Mouse (Mus musculus) MEL (cell line): ENCODE results near the gene Chst1. TPM values are rescaled to one million over a fixed set of nuclear protein-coding genes. Genes with fewer than 3 reads are reported as not detected.

Experiments
- DNase-seq: peaks from one replicate; pipeline ENCODE4 v3.0.0; 2011; ENCODE audit warnings: low read depth, low spot score
- H3K27ac ChIP-seq: 2 replicates; pipeline ENCODE4 v1.5.1; 2012; ENCODE audit warnings: low read depth, mild to moderate bottlenecking, control low read depth, low read length, moderate library complexity; ENCODE audit not compliant: control insufficient read depth
- H3K27me3 ChIP-seq, 2 experiments: fragments of 150-350 bp in 1 of 2; sonication (generic) in 1 of 2; 2 replicates each; pipeline ENCODE4 v1.6.1; 2012; ENCODE audit warnings: low read length in 2 of 2, mild to moderate bottlenecking in 2 of 2, improper control_type of control experiment in 1 of 2, moderate library complexity in 1 of 2; ENCODE audit not compliant: insufficient read depth in 2 of 2, control insufficient read depth in 1 of 2
- H3K36me3 ChIP-seq, 2 experiments: 2 replicates each; pipeline ENCODE4 v1.6.1; 2012 to 2014; ENCODE audit warnings: low read length in 2 of 2, improper control_type of control experiment in 1 of 2, inconsistent platforms in 1 of 2, mild to moderate bottlenecking in 1 of 2; ENCODE audit not compliant: insufficient read depth in 2 of 2, control insufficient read depth in 1 of 2
- H3K4me1 ChIP-seq, 2 experiments: fragments of 150-350 bp in 1 of 2; sonication (generic) in 1 of 2; 2 replicates each; pipeline ENCODE4 v1.6.1; 2012; ENCODE audit warnings: low read length in 2 of 2, improper control_type of control experiment in 1 of 2, mild to moderate bottlenecking in 1 of 2; ENCODE audit not compliant: insufficient read depth in 2 of 2, control insufficient read depth in 1 of 2
- H3K4me3 ChIP-seq, 2 experiments: fragments of 150-350 bp in 1 of 2; sonication (generic) in 1 of 2; 2 replicates each; pipeline ENCODE4 v1.5.1; 2012; ENCODE audit warnings: low read depth in 2 of 2, low read length in 2 of 2, mild to moderate bottlenecking in 2 of 2, moderate library complexity in 2 of 2, control low read depth in 1 of 2, improper control_type of control experiment in 1 of 2; ENCODE audit not compliant: control insufficient read depth in 1 of 2, insufficient read depth in 1 of 2
- H3K79me2 ChIP-seq: 2 replicates; pipeline ENCODE4 v1.6.1; 2012; ENCODE audit warnings: mild to moderate bottlenecking, low read length, moderate library complexity; ENCODE audit not compliant: control insufficient read depth, poor library complexity, insufficient read depth
- H3K9ac ChIP-seq: 2 replicates; pipeline ENCODE4 v1.6.1; 2012; ENCODE audit warnings: low read depth, mild to moderate bottlenecking, control low read depth, low read length, moderate library complexity; ENCODE audit not compliant: control insufficient read depth, poor library complexity, severe bottlenecking
- H3K9me3 ChIP-seq: fragments of 150-350 bp; sonication (generic); replicated peaks from 2 replicates; pipeline ENCODE4 v1.6.1; 2012; ENCODE audit warnings: mild to moderate bottlenecking, low read length, improper control_type of control experiment, moderate library complexity; ENCODE audit not compliant: insufficient read depth
- BHLHE40 ChIP-seq: IDR thresholded peaks from 2 replicates; pipeline ENCODE4 v1.6.1; 2012; ENCODE audit warnings: low read depth, mild to moderate bottlenecking, inconsistent platforms, low read length, improper control_type of control experiment, borderline replicate concordance
- ELF1 ChIP-seq: IDR thresholded peaks from 2 replicates; pipeline ENCODE4 v1.6.1; 2014; ENCODE audit warnings: low read depth, mild to moderate bottlenecking, inconsistent platforms, low read length, improper control_type of control experiment, moderate library complexity
- ETS1 ChIP-seq: IDR thresholded peaks from 2 replicates; pipeline ENCODE4 v1.6.1; 2012; ENCODE audit warnings: low read depth, mild to moderate bottlenecking, inconsistent platforms, low read length, improper control_type of control experiment, moderate library complexity
- GABPA ChIP-seq: IDR thresholded peaks from 2 replicates; pipeline ENCODE4 v1.6.1; 2012; ENCODE audit warnings: low read depth, mild to moderate bottlenecking, inconsistent platforms, low read length, improper control_type of control experiment, moderate library complexity
- HCFC1 ChIP-seq: IDR thresholded peaks from 2 replicates; pipeline ENCODE4 v1.6.1; 2012; ENCODE audit warnings: low read depth, mild to moderate bottlenecking, inconsistent platforms, low read length, improper control_type of control experiment, moderate library complexity
- JUND ChIP-seq: IDR thresholded peaks from 2 replicates; pipeline ENCODE4 v1.6.1; 2011; ENCODE audit warnings: low read depth, mild to moderate bottlenecking, improper control_type of control experiment, low read length
- MXI1 ChIP-seq: IDR thresholded peaks from 2 replicates; pipeline ENCODE4 v1.6.1; 2011; ENCODE audit warnings: mild to moderate bottlenecking, low read depth, low read length, improper control_type of control experiment
- POLR2AphosphoS5 ChIP-seq: IDR thresholded peaks from 2 replicates; pipeline ENCODE4 v1.6.1; 2012; ENCODE audit warnings: low read depth, borderline replicate concordance, mild to moderate bottlenecking, inconsistent platforms, low read length, moderate library complexity, mixed read lengths
- RAD21 ChIP-seq: IDR thresholded peaks from 2 replicates; pipeline ENCODE4 v1.6.1; 2011; ENCODE audit warnings: mild to moderate bottlenecking, low read depth, low read length, improper control_type of control experiment
- RCOR1 ChIP-seq: IDR thresholded peaks from 2 replicates; pipeline ENCODE4 v1.6.1; 2012; ENCODE audit warnings: low read depth, mild to moderate bottlenecking, inconsistent platforms, low read length, improper control_type of control experiment
- TBP ChIP-seq: IDR thresholded peaks from 2 replicates; pipeline ENCODE4 v1.8.0; 2011; ENCODE audit warnings: low read depth, low read length, improper control_type of control experiment
- TCF12 ChIP-seq: IDR thresholded peaks from 2 replicates; pipeline ENCODE4 v1.6.1; 2014; ENCODE audit warnings: low read depth, mild to moderate bottlenecking, inconsistent platforms, low read length, improper control_type of control experiment, moderate library complexity
- UBTF ChIP-seq: IDR thresholded peaks from 2 replicates; pipeline ENCODE4 v1.6.1; 2012; ENCODE audit warnings: low read depth, mild to moderate bottlenecking, inconsistent platforms, low read length, improper control_type of control experiment, moderate library complexity, borderline replicate concordance; ENCODE audit not compliant: insufficient read depth
- USF1 ChIP-seq: IDR thresholded peaks from 2 replicates; pipeline ENCODE4 v1.6.1; 2014; ENCODE audit warnings: low read depth, mild to moderate bottlenecking, inconsistent platforms, low read length, improper control_type of control experiment, moderate library complexity
- ZC3H11A ChIP-seq: IDR thresholded peaks from 2 replicates; pipeline ENCODE4 v1.6.1; 2012; ENCODE audit warnings: low read depth, mild to moderate bottlenecking, inconsistent platforms, low read length, improper control_type of control experiment
- ZKSCAN1 ChIP-seq: IDR thresholded peaks from 2 replicates; pipeline ENCODE4 v1.6.1; 2012; ENCODE audit warnings: low read depth, mild to moderate bottlenecking, inconsistent platforms, low read length, improper control_type of control experiment, moderate library complexity
- polyA plus RNA-seq, 2 experiments: library from polyadenylated mRNA; stranded (reverse) in 1 of 2; unstranded in 1 of 2; fragments of >175 nt in 1 of 2; fragments of >200 nt in 1 of 2; gene quantifications; 2 replicates each; pipeline versions ENCODE4 v1.2.1 to v1.2.4; 2012; ENCODE audit warnings: low replicate concordance in 2 of 2, low read depth in 1 of 2; ENCODE audit not compliant: insufficient read length in 2 of 2, insufficient read depth in 1 of 2, missing spikeins in 1 of 2
- total RNA-seq: library from RNA; depleted of rRNA; stranded (reverse); fragments of 300-350 nt; gene quantifications from 2 replicates; pipeline ENCODE4 v1.2.3, GENCODE M21; 2012

The Chst1 gene
- total and polyA plus RNA-seq, 3 experiments = 0.14 to 0.35 TPM; not detected in 1

DNA sequence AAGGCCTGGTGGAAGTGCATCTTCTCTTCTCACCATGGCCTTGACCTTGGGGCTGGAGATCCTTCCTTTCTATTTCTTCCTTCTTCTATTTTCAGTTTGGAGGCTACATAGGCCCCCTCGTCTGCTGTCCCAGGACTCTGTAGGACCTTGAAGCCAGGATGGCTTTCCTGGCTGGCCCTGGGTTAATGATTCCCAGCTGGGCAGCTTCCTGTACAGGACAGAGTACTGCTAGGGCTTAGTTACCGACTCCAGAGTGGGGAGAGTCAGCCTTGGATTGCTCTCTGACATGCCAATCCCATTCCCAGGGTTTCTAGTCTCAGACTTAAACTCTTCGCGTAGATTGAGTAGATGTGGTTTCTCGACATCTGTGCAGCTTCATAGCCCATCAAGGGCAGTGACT, 16.9 kb upstream of the Chst1 start:
- Histone ChIP-seq H3K27ac (no peak overlapping the region), H3K79me2 (no peaks in the 10 kb centered on the region)
- TF ChIP-seq ETS1 = no peak
- no peak for TF ChIP-seq UBTF
- no peak for TF ChIP-seq ZC3H11A
- TF ChIP-seq TBP = no peak
- no peak for TF ChIP-seq TCF12
- TF ChIP-seq BHLHE40 = no peak
- no peak for TF ChIP-seq ZKSCAN1
- TF ChIP-seq RCOR1 = no peak
- TF ChIP-seq POLR2AphosphoS5 = no peak
- TF ChIP-seq MXI1 = no peak
- no peak for TF ChIP-seq ELF1
- no peak for TF ChIP-seq JUND
- TF ChIP-seq HCFC1 = no peak
- no peak for TF ChIP-seq GABPA
- no peak for TF ChIP-seq RAD21
- TF ChIP-seq, all 39 proteins: peak for 0
- Histone ChIP-seq H3K9me3 (no peaks in the 10 kb centered on the region), H3K4me1 (no peaks in the 10 kb centered on the region), H3K4me3 (no peak overlapping the region), H3K27me3 (peaks cover 2 to 11% of the 10 kb centered on the region in 2 experiments; a peak in 3 of 4 replicates), H3K36me3 (no peaks in the 10 kb centered on the region), H3K9ac (no peak overlapping the region)
- no peak for DNase-seq

DNA sequence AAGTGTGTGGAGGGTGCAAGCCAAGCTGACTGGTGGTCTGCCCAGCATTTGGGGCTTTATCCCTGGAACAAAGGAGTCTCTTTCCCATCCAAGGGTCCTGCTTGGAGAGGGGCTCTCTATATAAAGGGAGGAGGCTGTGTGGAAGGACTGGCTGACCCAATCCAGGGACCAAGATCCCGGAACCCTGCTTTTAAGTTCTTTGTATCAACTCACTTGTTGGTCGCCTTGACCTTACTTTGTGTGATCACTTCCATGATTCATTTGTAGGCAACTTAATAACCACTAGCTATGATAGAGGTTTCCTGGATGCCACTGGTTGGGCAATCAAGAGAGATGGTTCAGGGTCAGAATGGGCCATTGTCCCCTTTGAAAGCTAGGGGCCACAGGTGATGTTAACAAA, 11.7 kb upstream of the Chst1 start:
- no peak overlapping the region for H3K4me3 ChIP-seq
- H3K4me1 ChIP-seq = no peaks in the 10 kb centered on the region
- H3K79me2 ChIP-seq = no peaks in the 10 kb centered on the region
- TF ChIP-seq USF1 (no peak), BHLHE40 (no peak), HCFC1 (no peak), UBTF (no peak)
- TF ChIP-seq, all 39 proteins: peak for 0
- Histone ChIP-seq H3K27me3 (peaks cover 11 to 12% of the 10 kb centered on the region in 2 experiments), H3K9ac (no peak overlapping the region), H3K36me3 (no peaks in the 10 kb centered on the region), H3K27ac (no peak overlapping the region), H3K9me3 (no peaks in the 10 kb centered on the region)
- no peak for DNase-seq
